Mouse (Mus musculus) cortical plate, adult 2 months (tissue): ENCODE measurements around the gene Zbtb3. TPM values are rescaled to one million over a fixed set of nuclear protein-coding genes. Genes with fewer than 3 reads are reported as not detected.
A peak's percentile ranks its signal among the peaks of the same experiment; 100 is the strongest.

Experiments used
- H3K27ac ChIP-seq: fragments of 200-500 bp; 2 replicates; pipeline ENCODE4 v1.5.1; 2012; ENCODE audit warnings: low read length, control low read depth, inconsistent platforms; ENCODE audit not compliant: insufficient read depth
- H3K4me1 ChIP-seq: fragments of 200-500 bp; 2 replicates; pipeline ENCODE4 v1.6.1; 2011; ENCODE audit warnings: low read length; ENCODE audit not compliant: control insufficient read depth, insufficient read depth
- H3K4me3 ChIP-seq: fragments of 200-500 bp; 2 replicates; pipeline ENCODE4 v1.5.1; 2011; ENCODE audit warnings: mild to moderate bottlenecking, low read length, control low read depth; ENCODE audit not compliant: insufficient read depth
- CTCF ChIP-seq: fragments of 200-500 bp; IDR thresholded peaks from 2 replicates; pipeline ENCODE4 v1.5.1; 2011; ENCODE audit warnings: mild to moderate bottlenecking, control low read depth, low read length; ENCODE audit not compliant: insufficient read depth; ENCODE audit errors: extremely low read depth
- POLR2A ChIP-seq: fragments of 200-500 bp; IDR thresholded peaks from 2 replicates; pipeline ENCODE4 v1.6.1; 2011; ENCODE audit warnings: mild to moderate bottlenecking, low read length, control low read depth; ENCODE audit not compliant: insufficient read depth; ENCODE audit errors: extremely low read depth
- polyA plus RNA-seq: library from polyadenylated mRNA; depleted of rRNA; stranded (reverse); fragments of >200 nt; gene quantifications from 2 replicates; pipeline ENCODE4 v1.2.3, GENCODE M21; 2012

The Zbtb3 gene
- polyA plus RNA-seq, 1 experiment, result 4.0 TPM

- H3K27ac ChIP-seq, result no peak overlapping the region
- H3K4me3 ChIP-seq, result peak overlapping the region; percentile 84; the same call in 1 of the 2 replicates
Measured at GRCm38 (mm10) chr19:8772996-8773395, 29.4 kb upstream of the Zbtb3 start.

GRCm38 (mm10) chr19:8773409-8773808, 28.9 kb upstream of the Zbtb3 start:
- Histone ChIP-seq H3K4me1 (peaks cover 6% of the 10 kb centered on the region; the same call in 1 of the 2 replicates), H3K4me3 (peak overlapping the region; percentile 84; the same call in 1 of the 2 replicates), H3K27ac (no peak overlapping the region)
- TF ChIP-seq POLR2A (no peak), CTCF (no peak)

More at GRCm38 (mm10) chr19:8772996-8773395, 29.4 kb upstream of the Zbtb3 start:
- no peak for TF ChIP-seq POLR2A
- no peak for TF ChIP-seq CTCF
- peaks cover 6% of the 10 kb centered on the region; the same call in 1 of the 2 replicates for H3K4me1 ChIP-seq

GRCm38 (mm10) chr19:8774086-8774835, 28.1 kb upstream of the Zbtb3 start, which contains the start of gene Tmem179b:
Gene Tmem179b, minus strand, starts transcription at chr19:8774467.
- Histone ChIP-seq H3K4me1 (peaks cover 6% of the 10 kb centered on the region; the same call in 1 of the 2 replicates), H3K27ac (peak within 1 kb of the TSS; percentile 99), H3K4me3 (peak within 1 kb of the TSS; percentile 84)
- TF ChIP-seq CTCF (no peak), POLR2A (peak; percentile 95)

- peak overlapping the region; percentile 84 for H3K4me3 ChIP-seq
- no peak for TF ChIP-seq CTCF
- TF ChIP-seq POLR2A, result no peak
- peak overlapping the region; percentile 99 for H3K27ac ChIP-seq
- H3K4me1 ChIP-seq, result peaks cover 6% of the 10 kb centered on the region; the same call in 1 of the 2 replicates
Measured at GRCm38 (mm10) chr19:8774951-8775421, 27.4 kb upstream of the Zbtb3 start.

GRCm38 (mm10) chr19:8786008-8786781, 16.2 kb upstream of the Zbtb3 start, which contains the start of gene Taf6l:
Gene Taf6l, minus strand, starts transcription at chr19:8786417.
- Histone ChIP-seq H3K4me1 (peaks cover 6% of the 10 kb centered on the region; the same call in 1 of the 2 replicates), H3K27ac (no peak within 1 kb of the TSS), H3K4me3 (peak within 1 kb of the TSS; percentile 49)
- TF ChIP-seq POLR2A (no peak), CTCF (0 out of 2 replicates have a peak, but pooled peaks have one; percentile 9)

DNA sequence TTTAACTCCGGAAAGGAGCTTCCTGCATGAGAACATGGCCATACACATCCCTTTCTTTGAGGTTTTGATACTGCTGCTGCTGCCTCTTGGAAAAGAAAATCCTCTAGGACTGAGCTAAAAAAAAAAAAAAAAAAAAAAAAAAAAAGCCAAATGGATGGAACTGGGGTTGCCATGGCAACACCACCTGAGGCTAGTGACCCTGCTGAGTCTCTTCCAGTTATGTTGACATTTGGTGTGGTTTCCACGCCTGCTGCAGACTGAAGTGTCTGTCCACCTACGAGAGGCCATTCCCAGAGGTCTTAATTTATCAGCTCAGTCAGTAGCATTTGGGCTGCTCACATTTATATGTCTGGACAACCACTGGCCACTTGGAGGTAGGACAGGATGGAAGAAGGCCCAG, 13.8 kb upstream of the Zbtb3 start:
- no peak overlapping the region for H3K4me3 ChIP-seq
- H3K4me1 ChIP-seq, result peaks cover 6% of the 10 kb centered on the region; the same call in 1 of the 2 replicates
- TF ChIP-seq POLR2A, result no peak
- no peak for TF ChIP-seq CTCF
- H3K27ac ChIP-seq, result peak overlapping the region; percentile 32

GRCm38 (mm10) chr19:8789171-8789570, 13.2 kb upstream of the Zbtb3 start:
- H3K4me3 ChIP-seq, result no peak overlapping the region
- H3K27ac ChIP-seq, result peak overlapping the region; percentile 32
- peaks cover 6% of the 10 kb centered on the region; the same call in 1 of the 2 replicates for H3K4me1 ChIP-seq
- no peak for TF ChIP-seq POLR2A
- TF ChIP-seq CTCF, result no peak

DNA sequence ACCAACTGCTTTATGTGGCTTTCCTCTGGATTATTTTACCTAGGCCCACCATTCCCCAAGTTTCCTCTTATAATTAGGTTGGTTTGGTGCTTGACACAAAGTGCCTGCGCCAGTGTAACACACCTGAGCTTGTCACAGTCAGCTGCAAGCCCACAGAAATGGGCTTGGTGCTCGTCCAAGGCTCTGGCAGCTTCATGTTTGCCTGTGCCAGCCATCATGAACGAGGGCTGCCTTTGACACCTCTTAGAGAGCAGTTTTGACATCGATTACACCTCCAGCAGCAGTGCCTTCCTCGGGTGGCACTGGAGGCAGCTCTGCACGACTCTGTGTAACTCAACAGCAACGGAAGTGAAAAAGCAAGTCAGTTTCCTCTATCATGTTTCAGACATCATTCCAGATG, 12.2 kb upstream of the Zbtb3 start:
- H3K27ac ChIP-seq, result 0 out of 2 replicates have a peak overlapping the region, but pooled peaks have one; percentile 7
- TF ChIP-seq CTCF (no peak), POLR2A (no peak)
- peaks cover 6% of the 10 kb centered on the region; the same call in 1 of the 2 replicates for H3K4me1 ChIP-seq
- no peak overlapping the region for H3K4me3 ChIP-seq
